Mouse (Mus musculus) G1E (cell line): Measurements from ENCODE around the gene Cog6. TPM values are rescaled to one million over a fixed set of nuclear protein-coding genes. Genes with fewer than 3 reads are reported as not detected.
"Not testable (repeated sequence)": the region's sequence is repeated elsewhere in the genome, so short reads cannot be mapped to it uniquely, and the experiment has no call there.

Experiments used
- ATAC-seq: 2 replicates; pipeline ENCODE4 v1.8.0; 2016; ENCODE audit warnings: mild to moderate bottlenecking; ENCODE audit not compliant: insufficient number of reproducible peaks, poor library complexity, low FRiP score, severe bottlenecking; ENCODE audit errors: extremely low read depth
- DNase-seq: peaks from one replicate; pipeline ENCODE4 v3.0.0; 2012; ENCODE audit warnings: low spot score
- H3K27me3 ChIP-seq: 2 replicates; pipeline ENCODE4 v1.6.1; 2012; ENCODE audit warnings: mild to moderate bottlenecking, low read length, inconsistent platforms; ENCODE audit not compliant: insufficient read depth
- H3K36me3 ChIP-seq: replicated peaks from 2 replicates; pipeline ENCODE3; 2012; ENCODE audit warnings: mild to moderate bottlenecking, inconsistent platforms
- H3K4me1 ChIP-seq: 2 replicates; pipeline ENCODE4 v1.6.1; 2012; ENCODE audit warnings: low read depth, low read length, inconsistent platforms, mixed read lengths; ENCODE audit not compliant: insufficient read depth
- H3K4me3 ChIP-seq: 2 replicates; pipeline ENCODE4 v1.5.1; 2012; ENCODE audit warnings: low read depth, mild to moderate bottlenecking, inconsistent platforms, low read length, moderate library complexity, mixed read lengths
- H3K9me3 ChIP-seq: replicated peaks from 2 replicates; pipeline ENCODE4 v1.6.1; 2012; ENCODE audit warnings: inconsistent platforms
- CTCF ChIP-seq: IDR thresholded peaks from 2 replicates; pipeline ENCODE4 v1.5.1; 2012; ENCODE audit warnings: low read depth, low read length, inconsistent platforms, mixed read lengths
- GATA1 ChIP-seq: IDR thresholded peaks from 2 replicates; pipeline ENCODE4 v1.6.1; 2012; ENCODE audit warnings: borderline replicate concordance, low read length, inconsistent platforms, mixed read lengths
- GATA2 ChIP-seq: IDR thresholded peaks from 2 replicates; pipeline ENCODE4 v1.6.1; 2012; ENCODE audit warnings: low read depth, low read length, inconsistent platforms, borderline replicate concordance
- POLR2AphosphoS5 ChIP-seq: IDR thresholded peaks from 2 replicates; pipeline ENCODE4 v1.6.1; 2012; ENCODE audit warnings: low read depth, low read length, inconsistent platforms; ENCODE audit not compliant: insufficient replicate concordance
- TAL1 ChIP-seq: conservative IDR thresholded peaks from 2 replicates; pipeline ENCODE4 v1.6.1; 2012; ENCODE audit warnings: low read depth, low read length, inconsistent platforms, mixed read lengths
- polyA plus RNA-seq: library from polyadenylated mRNA; stranded (reverse); fragments of >175 nt; gene quantifications from 2 replicates; pipeline ENCODE4 v1.2.3, GENCODE M21; 2012
- total RNA-seq, 2 experiments: library from RNA; stranded (forward) in 1 of 2; stranded (reverse) in 1 of 2; fragments of 200-1000 nt in 1 of 2; fragments of >200 nt in 1 of 2; fragmentation: Nextera tagmentation in 1 of 2; gene quantifications; 2 replicates each; pipeline ENCODE4 v1.2.3; 2014 to 2017

Cog6 gene
- total and polyA plus RNA-seq, 3 experiments: 35.9 to 47.5 (median 40.2) TPM

GRCm38 (mm10) chr3:52993296-52993695 lies 23.7 kb downstream of the Cog6 start:
- no peaks in the 10 kb centered on the region for H3K4me1 ChIP-seq
- no peaks in the 10 kb centered on the region for H3K27me3 ChIP-seq
- no peak for DNase-seq
- H3K4me3 ChIP-seq: no peak overlapping the region
- H3K36me3 ChIP-seq: peaks cover 79% of the 10 kb centered on the region
- H3K9me3 ChIP-seq: no peaks in the 10 kb centered on the region
- TF ChIP-seq POLR2AphosphoS5 (no peak), CTCF (no peak)
- no peak for ATAC-seq

GRCm38 (mm10) chr3:52990041-52990737 lies 26.8 kb downstream of the Cog6 start:
- Histone ChIP-seq H3K4me3 (no peak overlapping the region), H3K36me3 (peaks cover 77% of the 10 kb centered on the region), H3K4me1 (no peaks in the 10 kb centered on the region), H3K27me3 (no peaks in the 10 kb centered on the region), H3K9me3 (no peaks in the 10 kb centered on the region)
- no peak for ATAC-seq
- DNase-seq: no peak
- no peak for TF ChIP-seq CTCF
- TF ChIP-seq TAL1: no peak
- no peak for TF ChIP-seq GATA1
- TF ChIP-seq POLR2AphosphoS5: no peak
- no peak for TF ChIP-seq GATA2

- DNase-seq, H3K4me3 ChIP-seq, H3K27me3 ChIP-seq, H3K4me1 ChIP-seq, H3K9me3 ChIP-seq: not testable (repeated sequence)
- peak; percentile 64 for ATAC-seq
- peaks cover 67% of the 10 kb centered on the region for H3K36me3 ChIP-seq
Observed at GRCm38 (mm10) chr3:52985508-52985941, 31.5 kb downstream of the Cog6 start.

- DNase-seq: no peak
Observed at GRCm38 (mm10) chr3:52983772-52984171, 33.3 kb downstream of the Cog6 start.

GRCm38 (mm10) chr3:52982993-52983392 lies 34.0 kb downstream of the Cog6 start:
- no peaks in the 10 kb centered on the region for H3K27me3 ChIP-seq
- no peak for TF ChIP-seq TAL1
- TF ChIP-seq GATA1: no peak
- no peak for TF ChIP-seq GATA2
- no peak for TF ChIP-seq CTCF
- TF ChIP-seq POLR2AphosphoS5: no peak

More at GRCm38 (mm10) chr3:52983772-52984171, 33.3 kb downstream of the Cog6 start:
- Histone ChIP-seq H3K4me1 (no peaks in the 10 kb centered on the region), H3K9me3 (no peaks in the 10 kb centered on the region), H3K4me3 (no peak overlapping the region), H3K36me3 (peaks cover 52% of the 10 kb centered on the region), H3K27me3 (no peaks in the 10 kb centered on the region)
- no peak for ATAC-seq
- TF ChIP-seq GATA2: no peak
- no peak for TF ChIP-seq TAL1
- TF ChIP-seq POLR2AphosphoS5: no peak
- TF ChIP-seq CTCF: no peak
- TF ChIP-seq GATA1: no peak

GRCm38 (mm10) chr3:52974674-52975556 lies 42.1 kb downstream of the Cog6 start:
- H3K9me3 ChIP-seq: no peaks in the 10 kb centered on the region
- H3K4me3 ChIP-seq: no peak overlapping the region
- no peak for DNase-seq
- no peaks in the 10 kb centered on the region for H3K36me3 ChIP-seq
- H3K4me1 ChIP-seq: no peaks in the 10 kb centered on the region
- no peaks in the 10 kb centered on the region for H3K27me3 ChIP-seq
- no peak for ATAC-seq
- TF ChIP-seq GATA2 (no peak), POLR2AphosphoS5 (no peak), CTCF (no peak), TAL1 (no peak), GATA1 (no peak)

More at GRCm38 (mm10) chr3:52982993-52983392, 34.0 kb downstream of the Cog6 start:
- Histone ChIP-seq H3K36me3 (peaks cover 45% of the 10 kb centered on the region), H3K4me3 (no peak overlapping the region), H3K9me3 (no peaks in the 10 kb centered on the region), H3K4me1 (no peaks in the 10 kb centered on the region)
- DNase-seq (no peak), ATAC-seq (no peak)
